Mouse (Mus musculus) embryonic facial prominence, embryonic 10.5 days (tissue): ENCODE data around the gene Rrm1. TPM values are rescaled to one million over a fixed set of nuclear protein-coding genes. Genes with fewer than 3 reads are reported as not detected.
A peak's percentile ranks its signal among the peaks of the same experiment; 100 is the strongest.
"Not testable (repeated sequence)": the region's sequence is repeated elsewhere in the genome, so short reads cannot be mapped to it uniquely, and the experiment has no call there.

Experiments used
- DNase-seq: peaks from one replicate; pipeline ENCODE4 v3.0.0-alpha.2; 2017; ENCODE audit warnings: low spot score
- H3K27ac ChIP-seq: fragments of 300-500 bp; sonication (generic); replicated peaks from 2 replicates; pipeline ENCODE4 v1.5.1; 2016; ENCODE audit warnings: mild to moderate bottlenecking
- H3K27me3 ChIP-seq: fragments of 300-500 bp; sonication (generic); replicated peaks from 2 replicates; pipeline ENCODE4 v1.6.1; 2016; ENCODE audit warnings: low read depth, mild to moderate bottlenecking; ENCODE audit not compliant: poor library complexity, severe bottlenecking
- H3K36me3 ChIP-seq: fragments of 300-500 bp; sonication (generic); replicated peaks from 2 replicates; pipeline ENCODE4 v1.6.1; 2016; ENCODE audit warnings: mild to moderate bottlenecking, moderate library complexity
- H3K4me1 ChIP-seq: fragments of 300-500 bp; sonication (generic); 2 replicates; pipeline ENCODE4 v1.6.1; 2016
- H3K4me3 ChIP-seq: fragments of 300-500 bp; sonication (generic); 2 replicates; pipeline ENCODE4 v1.5.1; 2016; ENCODE audit warnings: mild to moderate bottlenecking, moderate library complexity
- H3K9me3 ChIP-seq: fragments of 300-500 bp; sonication (generic); 2 replicates; pipeline ENCODE4 v1.6.1; 2016; ENCODE audit warnings: mild to moderate bottlenecking
- WGBS: fragments of 180-500 bp; shearing (Covaris S2); methylation state at CpG from one replicate; pipeline ENCODE4 v1.1.7; 2016; 5-methylcytosine and 5-hydroxymethylcytosine counted together
- polyA plus RNA-seq: library from polyadenylated mRNA; unstranded; fragments of >200 nt; fragmentation: Nextera tagmentation; extraction: Ambion mirVana; gene quantifications from 2 replicates; pipeline ENCODE4 v1.2.1, GENCODE M21; 2016

The Rrm1 gene
- polyA plus RNA-seq: 267 and 280 TPM in 2 replicates

DNA sequence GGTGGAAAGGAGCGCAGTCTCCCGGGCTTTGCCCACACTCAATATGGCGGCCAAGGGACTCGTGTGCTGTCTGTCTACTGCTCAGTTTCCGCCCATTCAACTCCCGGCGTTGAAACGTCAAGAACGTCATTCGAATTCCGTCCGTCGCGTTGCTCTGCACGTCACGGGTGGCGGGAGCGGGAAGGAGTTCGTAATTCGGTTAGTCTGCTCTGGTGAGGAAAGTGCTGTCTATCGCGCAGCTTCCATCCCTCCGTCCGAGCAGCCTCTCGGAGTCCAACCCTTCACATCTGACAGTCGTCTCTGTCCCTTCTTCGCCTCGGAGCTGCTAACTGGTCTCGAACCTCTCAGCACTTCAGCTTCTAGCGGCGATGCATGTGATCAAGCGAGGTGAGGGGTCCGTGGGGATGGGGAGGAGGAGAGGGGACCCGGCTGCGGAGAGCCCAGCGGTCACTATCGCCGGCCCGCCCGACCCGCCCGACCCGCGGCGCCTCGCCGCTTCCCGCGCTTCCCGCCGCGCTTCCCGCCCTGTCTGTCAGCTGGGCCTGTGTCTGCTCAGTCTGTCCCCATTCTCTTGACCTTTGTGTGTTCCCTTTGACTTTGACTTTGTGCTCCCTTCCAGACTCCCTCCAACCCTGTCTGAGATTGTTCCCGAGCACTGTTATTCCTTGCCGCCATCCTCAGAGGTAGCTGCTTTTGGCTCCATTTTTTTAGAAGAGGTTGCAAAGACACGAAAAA lies at the start of gene Rrm1:
Gene Rrm1, plus strand, starts transcription at position 39 of the 735 bp plus-strand sequence.
- DNase-seq: peak; percentile 96
- H3K4me1 ChIP-seq: peaks cover 18% of the 10 kb centered on the region
- H3K27ac ChIP-seq: peak within 1 kb of the TSS; percentile 94
- no peaks in the 10 kb centered on the region for H3K9me3 ChIP-seq
- H3K27me3 ChIP-seq: peaks cover 16% of the 10 kb centered on the region
- peaks cover 33% of the 10 kb centered on the region for H3K36me3 ChIP-seq
- H3K4me3 ChIP-seq: peak within 1 kb of the TSS; percentile 78
- under 1% methylated on average over 56 of the region's 56 CpGs for WGBS

DNA sequence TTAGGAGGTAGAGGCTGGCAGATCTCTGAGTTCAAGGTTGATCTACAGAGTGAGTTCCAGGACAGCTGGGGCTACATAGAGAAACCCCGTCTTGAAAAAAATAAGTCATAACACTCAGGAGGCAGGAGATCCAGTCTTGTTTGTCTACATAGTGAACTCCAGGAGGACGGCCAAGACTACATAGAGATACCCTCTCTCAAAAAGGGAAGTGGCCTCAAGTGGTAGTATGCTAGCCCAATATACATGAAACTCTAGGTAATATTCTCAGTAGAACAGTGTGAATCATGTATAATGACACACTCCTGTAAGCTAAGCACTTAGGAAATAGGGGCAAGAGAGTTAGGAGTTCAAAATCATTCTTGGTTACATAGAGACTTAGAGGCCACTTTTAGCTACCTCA lies 47.6 kb upstream of the Rrm1 start:
- Histone ChIP-seq H3K27ac (no peak overlapping the region), H3K27me3 (no peaks in the 10 kb centered on the region), H3K36me3 (no peaks in the 10 kb centered on the region), H3K4me3 (no peak overlapping the region), H3K4me1 (no peaks in the 10 kb centered on the region), H3K9me3 (no peaks in the 10 kb centered on the region)
- 92% methylated on average over 2 of the region's 2 CpGs for WGBS
- DNase-seq: no peak

DNA sequence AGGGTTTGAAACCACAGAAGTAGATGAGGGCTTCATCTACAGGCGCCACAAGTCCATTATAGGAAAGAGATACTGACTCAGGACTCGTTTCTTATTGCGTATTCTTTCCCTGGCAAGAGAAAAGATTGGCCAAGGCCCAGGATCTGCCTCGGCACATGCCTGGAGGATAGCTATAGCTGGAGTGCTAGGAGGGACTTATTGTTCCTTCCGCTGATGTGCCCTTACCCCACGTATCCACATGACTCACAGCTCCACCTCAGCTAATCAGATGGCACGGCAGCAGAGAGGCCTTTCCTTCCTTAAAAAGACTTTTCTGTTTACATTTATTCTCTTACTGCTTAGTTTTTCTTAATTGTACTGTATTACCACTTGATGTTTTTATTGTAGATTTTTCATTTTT lies 45.6 kb upstream of the Rrm1 start:
- 85% methylated on average over 7 of the region's 7 CpGs for whole genome bisulfite sequencing
- H3K4me1 ChIP-seq: no peaks in the 10 kb centered on the region
- no peaks in the 10 kb centered on the region for H3K9me3 ChIP-seq

DNA sequence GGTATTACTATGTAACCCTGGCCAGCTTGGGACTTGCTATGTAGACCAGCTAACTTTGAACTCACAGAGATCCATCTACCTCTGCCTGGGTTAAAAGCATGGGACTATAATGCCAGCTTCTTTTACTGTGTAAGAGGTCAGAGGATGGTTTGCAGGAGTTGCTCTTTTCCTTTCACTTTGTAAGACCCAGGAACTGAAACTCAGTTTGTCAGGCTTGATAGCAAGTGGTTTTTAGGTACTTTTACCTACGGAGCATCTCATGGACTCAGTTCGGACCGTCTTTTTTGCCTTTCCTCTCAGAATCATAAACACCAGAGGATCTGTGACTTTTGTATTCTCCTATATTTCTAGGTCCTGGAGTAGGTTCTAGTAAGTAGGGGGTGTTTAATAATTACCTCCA lies 45.2 kb upstream of the Rrm1 start:
- H3K36me3 ChIP-seq: no peaks in the 10 kb centered on the region
- 93% methylated on average over 3 of the region's 3 CpGs for WGBS
- no peaks in the 10 kb centered on the region for H3K27me3 ChIP-seq
- no peaks in the 10 kb centered on the region for H3K4me1 ChIP-seq
- H3K27ac ChIP-seq: no peak overlapping the region
- no peak for DNase-seq
- H3K4me3 ChIP-seq: no peak overlapping the region
- H3K9me3 ChIP-seq: no peaks in the 10 kb centered on the region

More for the DNA sequence above, 45.6 kb upstream of the Rrm1 start:
- no peak overlapping the region for H3K27ac ChIP-seq
- no peaks in the 10 kb centered on the region for H3K27me3 ChIP-seq
- H3K36me3 ChIP-seq: no peaks in the 10 kb centered on the region
- no peak overlapping the region for H3K4me3 ChIP-seq
- DNase-seq: no peak

DNA sequence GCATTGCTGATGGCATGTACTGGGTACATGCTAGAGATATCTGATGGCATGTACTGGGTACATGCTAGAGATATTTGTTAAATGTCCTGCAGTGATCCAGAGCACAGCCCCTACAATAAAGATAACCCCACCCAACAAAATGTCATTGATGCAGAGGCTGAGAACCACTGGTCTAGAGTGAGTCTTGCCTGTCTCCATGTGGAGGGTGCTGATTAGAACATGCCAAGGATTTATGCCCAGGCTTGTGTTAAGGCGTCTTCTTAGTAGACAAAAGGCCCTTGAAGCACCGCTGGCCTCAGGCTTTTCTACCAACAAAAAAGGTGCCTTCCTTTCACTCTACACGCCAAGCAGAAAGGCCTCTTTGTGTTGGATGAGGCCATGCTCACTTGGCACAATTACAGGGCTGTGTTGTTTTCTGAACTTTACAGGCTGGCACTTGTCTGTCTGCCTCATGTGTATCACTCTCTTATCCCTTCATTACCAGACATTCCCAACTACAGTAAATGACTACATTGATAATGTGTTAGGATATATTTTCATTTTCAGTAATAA lies 42.2 kb upstream of the Rrm1 start:
- DNase-seq: no peak
- Histone ChIP-seq H3K36me3 (no peaks in the 10 kb centered on the region), H3K27me3 (no peaks in the 10 kb centered on the region), H3K4me3 (no peak overlapping the region), H3K27ac (no peak overlapping the region), H3K9me3 (no peaks in the 10 kb centered on the region), H3K4me1 (no peaks in the 10 kb centered on the region)
- 32% methylated on average over 3 of the region's 3 CpGs for WGBS

DNA sequence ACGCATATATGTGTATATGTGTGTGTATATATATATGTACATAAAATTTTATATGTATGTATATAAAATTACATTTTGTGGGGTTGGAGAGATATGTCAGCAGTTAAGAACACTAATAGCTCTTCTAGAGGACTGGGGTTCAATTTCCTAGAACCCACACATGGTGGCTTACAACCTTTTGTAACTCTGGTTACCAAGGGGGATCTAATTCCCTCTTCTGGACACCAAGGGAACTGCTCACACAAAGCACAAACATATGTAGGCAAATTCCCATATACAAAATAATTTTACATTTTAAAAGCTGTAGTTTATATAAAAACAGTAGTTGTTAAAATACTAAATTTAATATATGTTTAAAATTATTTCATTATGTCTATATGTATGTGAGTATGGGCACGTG lies 37.4 kb upstream of the Rrm1 start:
- WGBS: 92% methylated on average over 2 of the region's 2 CpGs
- H3K36me3 ChIP-seq: no peaks in the 10 kb centered on the region
- H3K4me1 ChIP-seq: no peaks in the 10 kb centered on the region
- H3K4me3 ChIP-seq: no peak overlapping the region
- H3K27ac ChIP-seq: no peak overlapping the region
- H3K9me3 ChIP-seq: no peaks in the 10 kb centered on the region
- no peak for DNase-seq
- no peaks in the 10 kb centered on the region for H3K27me3 ChIP-seq

DNA sequence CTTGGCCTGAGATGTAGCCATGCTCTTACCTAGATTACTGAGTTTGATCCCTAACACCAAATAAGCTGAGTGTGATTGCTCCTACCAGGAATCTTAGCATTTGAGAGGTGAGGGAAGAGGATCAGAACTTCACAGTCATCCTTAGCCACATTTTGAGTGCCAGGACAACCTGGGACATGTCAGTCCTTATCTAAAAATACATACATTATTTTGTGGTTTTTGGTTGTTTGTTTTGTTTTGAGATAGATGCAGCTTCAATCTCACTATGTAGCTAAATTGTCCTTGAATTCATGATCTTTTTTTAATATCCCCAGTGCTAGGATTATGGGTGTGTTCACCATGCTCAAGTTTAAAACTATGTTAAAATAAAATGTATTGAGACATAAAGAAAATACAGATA lies 34.1 kb upstream of the Rrm1 start:
- Histone ChIP-seq H3K9me3 (no peaks in the 10 kb centered on the region), H3K27me3 (no peaks in the 10 kb centered on the region), H3K27ac (no peak overlapping the region), H3K4me3 (no peak overlapping the region), H3K4me1 (no peaks in the 10 kb centered on the region), H3K36me3 (no peaks in the 10 kb centered on the region)
- no peak for DNase-seq

DNA sequence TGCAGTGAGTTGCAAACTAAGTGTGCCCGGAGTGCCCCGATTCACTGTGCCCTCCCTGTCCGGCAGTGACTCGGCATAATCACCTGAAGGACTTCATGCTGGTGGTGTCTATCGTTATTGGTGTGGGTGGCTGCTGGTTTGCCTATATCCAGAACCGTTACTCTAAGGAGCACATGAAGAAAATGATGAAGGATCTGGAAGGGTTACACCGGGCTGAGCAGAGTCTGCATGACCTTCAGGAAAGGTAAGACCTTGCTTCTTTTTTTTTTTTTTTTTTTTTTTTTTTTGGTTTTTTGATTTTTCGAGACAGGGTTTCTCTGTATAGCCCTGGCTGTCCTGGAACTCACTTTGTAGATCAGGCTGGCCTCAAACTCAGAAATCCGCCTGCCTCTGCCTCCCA lies 26.2 kb upstream of the Rrm1 start:
- H3K9me3 ChIP-seq, H3K4me3 ChIP-seq, H3K36me3 ChIP-seq, H3K27me3 ChIP-seq, H3K4me1 ChIP-seq, H3K27ac ChIP-seq, DNase-seq: not testable (repeated sequence)
- WGBS: 91% methylated on average over 9 of the region's 9 CpGs

DNA sequence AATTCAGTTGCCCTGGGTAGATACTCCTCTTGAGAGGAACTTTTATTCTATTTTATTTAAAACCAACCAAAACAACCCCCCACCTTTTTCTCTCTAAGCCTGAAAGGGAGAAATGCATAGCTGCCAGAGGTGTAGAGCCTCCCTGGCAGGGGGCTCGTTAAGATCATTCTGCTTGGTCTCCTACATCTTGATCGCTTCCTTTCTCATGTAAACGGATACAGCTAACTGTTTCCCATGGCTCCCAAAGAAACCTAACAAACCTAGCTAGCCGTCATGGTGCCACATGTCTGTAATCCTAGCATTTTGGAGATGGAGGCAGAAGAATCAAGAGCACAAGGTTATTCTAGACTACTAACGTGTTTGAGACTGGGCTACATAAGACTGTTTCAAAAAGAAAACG lies 25.7 kb upstream of the Rrm1 start:
- Histone ChIP-seq H3K4me3 (no peak overlapping the region), H3K27me3 (no peaks in the 10 kb centered on the region), H3K4me1 (no peaks in the 10 kb centered on the region), H3K36me3 (no peaks in the 10 kb centered on the region), H3K9me3 (no peaks in the 10 kb centered on the region), H3K27ac (no peak overlapping the region)
- WGBS: 50% methylated on average over 6 of the region's 6 CpGs
- DNase-seq: no peak

DNA sequence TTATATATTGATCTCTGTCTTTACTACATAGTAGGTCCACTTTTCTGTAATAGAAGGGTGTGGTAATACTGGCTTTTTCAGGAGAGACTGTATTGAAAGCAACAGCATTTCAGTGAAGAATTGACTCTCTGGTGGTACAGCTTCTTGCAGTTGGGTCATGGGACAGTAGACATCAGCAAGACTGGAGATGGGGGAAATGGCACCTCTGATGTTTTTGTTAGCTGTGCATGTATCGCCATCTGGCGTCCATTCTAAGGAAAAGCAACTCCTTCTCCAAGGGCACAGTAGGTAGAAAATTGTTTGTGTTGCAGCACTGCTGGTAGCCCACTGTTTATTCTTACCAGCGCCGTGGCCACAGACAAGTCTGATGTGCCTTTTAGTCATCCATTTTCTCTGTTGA lies 24.1 kb upstream of the Rrm1 start:
- H3K36me3 ChIP-seq: no peaks in the 10 kb centered on the region
- H3K27ac ChIP-seq: no peak overlapping the region
- H3K4me1 ChIP-seq: no peaks in the 10 kb centered on the region
- H3K27me3 ChIP-seq: no peaks in the 10 kb centered on the region
- H3K4me3 ChIP-seq: no peak overlapping the region
- DNase-seq: peak; percentile 60
- no peaks in the 10 kb centered on the region for H3K9me3 ChIP-seq
- 11% methylated on average over 4 of the region's 4 CpGs for WGBS

DNA sequence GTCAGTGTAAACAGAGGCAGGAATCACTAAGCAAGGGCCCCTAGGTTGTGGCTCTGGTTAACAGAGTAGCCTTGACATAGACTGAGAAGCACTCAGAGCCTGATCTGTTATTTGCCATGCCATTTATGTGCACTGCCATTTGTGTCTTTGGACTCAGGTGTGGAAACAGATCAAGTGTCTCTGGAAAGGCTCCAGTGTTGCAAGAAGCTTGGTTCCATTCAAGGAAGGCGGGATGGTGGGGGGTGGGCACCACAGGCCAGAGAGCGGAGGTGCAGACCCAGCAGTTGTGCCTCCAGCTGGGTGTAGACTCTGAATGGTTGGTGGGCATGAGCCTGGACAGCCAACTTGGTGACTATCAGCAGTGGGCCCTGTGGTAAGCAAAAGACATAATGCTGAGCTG lies 19.5 kb upstream of the Rrm1 start:
- Histone ChIP-seq H3K9me3 (no peaks in the 10 kb centered on the region), H3K4me1 (peaks cover 7% of the 10 kb centered on the region), H3K36me3 (no peaks in the 10 kb centered on the region), H3K27ac (no peak overlapping the region), H3K27me3 (no peaks in the 10 kb centered on the region), H3K4me3 (no peak overlapping the region)
- 90% methylated on average over 2 of the region's 2 CpGs for WGBS
- DNase-seq: no peak

DNA sequence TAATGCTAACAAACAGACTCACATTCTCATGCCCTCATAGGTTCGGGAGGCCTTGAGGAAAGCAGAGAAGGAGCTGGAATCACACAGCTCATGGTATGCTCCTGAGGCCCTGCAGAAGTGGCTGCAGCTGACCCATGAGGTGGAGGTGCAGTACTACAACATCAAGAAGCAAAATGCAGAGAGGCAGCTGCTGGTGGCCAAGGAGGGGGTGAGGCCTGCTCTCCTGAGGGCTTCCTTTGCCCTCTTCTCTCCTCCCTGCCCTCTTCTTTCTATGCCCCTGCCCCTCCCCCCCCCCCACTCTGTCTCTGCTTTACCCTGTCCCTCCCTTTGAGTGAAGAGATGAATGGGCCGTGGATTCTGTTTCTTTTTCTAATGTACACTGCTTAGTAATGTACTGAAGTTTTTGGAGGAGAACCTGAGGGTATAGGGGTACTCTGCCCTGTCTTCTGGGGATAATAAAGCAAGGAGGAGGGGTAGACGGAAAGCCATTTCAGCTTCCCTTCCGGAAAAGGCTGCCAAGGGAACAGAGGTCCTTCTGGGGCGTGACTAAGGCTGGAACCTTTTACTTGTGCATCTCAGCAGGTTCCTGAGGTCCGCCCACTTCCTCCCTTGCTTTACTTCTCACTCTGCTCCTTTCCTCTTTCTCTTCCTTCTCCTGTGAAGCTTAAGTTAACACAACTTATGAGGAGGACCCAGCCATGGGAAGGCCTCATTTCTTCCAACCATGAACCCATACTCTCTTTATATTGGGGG lies 15.4 kb upstream of the Rrm1 start:
- 56% methylated on average over 6 of the region's 6 CpGs for WGBS
- no peak overlapping the region for H3K4me3 ChIP-seq
- H3K27ac ChIP-seq: no peak overlapping the region
- H3K27me3 ChIP-seq: no peaks in the 10 kb centered on the region
- H3K9me3 ChIP-seq: no peaks in the 10 kb centered on the region
- no peaks in the 10 kb centered on the region for H3K36me3 ChIP-seq
- H3K4me1 ChIP-seq: peaks cover 7% of the 10 kb centered on the region
- DNase-seq: no peak

DNA sequence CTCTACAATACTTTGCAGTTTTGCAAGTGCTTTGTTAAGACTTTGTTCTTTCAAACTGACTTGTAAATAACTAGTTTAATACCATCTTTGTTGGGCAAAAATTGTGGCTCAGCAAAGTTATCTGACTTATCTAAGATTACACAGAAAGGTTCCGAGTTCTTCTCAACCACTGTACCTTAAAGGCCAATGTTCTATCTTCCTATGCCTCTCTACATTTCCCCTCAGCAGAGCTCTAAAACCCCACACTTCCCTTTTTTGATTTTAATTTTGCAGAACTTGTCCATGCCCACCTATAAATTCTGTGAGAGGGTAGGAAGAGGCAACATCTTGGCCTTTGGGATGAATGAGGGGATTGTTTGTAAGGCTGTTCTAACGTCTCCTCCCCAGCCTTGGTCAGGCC lies 7.2 kb upstream of the Rrm1 start:
- no peaks in the 10 kb centered on the region for H3K4me1 ChIP-seq
- no peak overlapping the region for H3K27ac ChIP-seq
- 0 out of 2 replicates have a peak, but pooled peaks cover 10% of the 10 kb centered on the region for H3K27me3 ChIP-seq
- H3K36me3 ChIP-seq: no peaks in the 10 kb centered on the region
- H3K9me3 ChIP-seq: no peaks in the 10 kb centered on the region
- H3K4me3 ChIP-seq: no peak overlapping the region
- WGBS: 79% methylated on average over 2 of the region's 2 CpGs
- no peak for DNase-seq
